Mouse (Mus musculus) kidney, postnatal 0 days (tissue): ENCODE measurements around the gene Adamtsl2. TPM values are rescaled to one million over a fixed set of nuclear protein-coding genes. Genes with fewer than 3 reads are reported as not detected.

ENCODE experiments used
- ATAC-seq: fragments of 200-750 bp; cut with Nextera tagmentation; replicated peaks from 2 replicates; pipeline ENCODE4 v1.8.0; 2017; ENCODE audit warnings: low read depth, moderate number of reproducible peaks, moderate TSS enrichment, moderate library complexity; ENCODE audit not compliant: low FRiP score
- DNase-seq: peaks from one replicate; pipeline ENCODE4 v3.0.0-alpha.2; 2016; ENCODE audit warnings: low spot score
- H3K27ac ChIP-seq: fragments of 300-500 bp; sonication (generic); 2 replicates; pipeline ENCODE4 v1.5.1; 2014; ENCODE audit warnings: mild to moderate bottlenecking
- H3K27me3 ChIP-seq: fragments of 300-500 bp; sonication (generic); 2 replicates; pipeline ENCODE4 v1.6.1; 2014; ENCODE audit warnings: low read length, mixed read lengths; ENCODE audit not compliant: insufficient read depth
- H3K36me3 ChIP-seq: fragments of 300-500 bp; sonication (generic); 2 replicates; pipeline ENCODE4 v1.6.1; 2014; ENCODE audit warnings: low read length, mixed read lengths; ENCODE audit not compliant: insufficient read depth
- H3K4me1 ChIP-seq: fragments of 300-500 bp; sonication (generic); replicated peaks from 2 replicates; pipeline ENCODE4 v1.6.1; 2014; ENCODE audit warnings: antibody characterized with exemption, low read length, mixed read lengths; ENCODE audit not compliant: insufficient read depth
- H3K4me2 ChIP-seq: fragments of 300-500 bp; sonication (generic); 2 replicates; pipeline ENCODE4 v1.6.1; 2014; ENCODE audit warnings: mild to moderate bottlenecking, low read length, moderate library complexity, mixed read lengths
- H3K4me3 ChIP-seq: fragments of 300-500 bp; sonication (generic); replicated peaks from 2 replicates; pipeline ENCODE4 v1.5.1; 2014; ENCODE audit warnings: low read depth, low read length
- H3K9ac ChIP-seq: fragments of 300-500 bp; sonication (generic); 2 replicates; pipeline ENCODE4 v1.6.1; 2014; ENCODE audit warnings: low read depth, low read length
- H3K9me3 ChIP-seq: fragments of 300-500 bp; sonication (generic); replicated peaks from 2 replicates; pipeline ENCODE4 v1.6.1; 2016; ENCODE audit warnings: low read length, inconsistent platforms, mixed read lengths
- CTCF ChIP-seq: IDR thresholded peaks from 2 replicates; pipeline ENCODE4 v1.5.1; 2016; ENCODE audit warnings: antibody characterized with exemption, low read depth, mild to moderate bottlenecking, moderate library complexity
- WGBS: fragments of 180-500 bp; shearing (Covaris S2); extraction: QIAGEN DNeasy Blood & Tissue Kit; methylation state at CpG from one replicate; pipeline ENCODE4 v1.1.7; 2014; 5-methylcytosine and 5-hydroxymethylcytosine counted together
- polyA plus RNA-seq: library from polyadenylated mRNA; unstranded; fragments of >200 nt; fragmentation: Nextera tagmentation; extraction: Ambion mirVana; gene quantifications from 2 replicates; pipeline ENCODE4 v1.2.1, GENCODE M21; 2015

Adamtsl2 gene
- polyA plus RNA-seq, 1 experiment from 2014 or later, result 0.83 TPM

GRCm38 (mm10) chr2:27058251-27058650 is 20.9 kb upstream of the Adamtsl2 start:
- Histone ChIP-seq H3K4me1 (no peaks in the 10 kb centered on the region), H3K4me2 (no peak overlapping the region), H3K27me3 (no peaks in the 10 kb centered on the region), H3K9me3 (no peaks in the 10 kb centered on the region), H3K27ac (no peak overlapping the region), H3K9ac (no peak overlapping the region), H3K4me3 (no peak overlapping the region), H3K36me3 (no peaks in the 10 kb centered on the region)
- no peak for DNase-seq
- ATAC-seq, result no peak
- WGBS, result 26% methylated on average over 4 of the region's 4 CpGs
- no peak for TF ChIP-seq CTCF

- no peaks in the 10 kb centered on the region for H3K36me3 ChIP-seq
- 11% methylated on average over 12 of the region's 12 CpGs for WGBS
- no peaks in the 10 kb centered on the region for H3K9me3 ChIP-seq
- H3K27me3 ChIP-seq, result no peaks in the 10 kb centered on the region
- no peak overlapping the region for H3K4me2 ChIP-seq
- no peak overlapping the region for H3K9ac ChIP-seq
- H3K4me1 ChIP-seq, result no peaks in the 10 kb centered on the region
- H3K4me3 ChIP-seq, result no peak overlapping the region
- no peak for TF ChIP-seq CTCF
- no peak for DNase-seq
- ATAC-seq, result no peak
- H3K27ac ChIP-seq, result no peak overlapping the region
Measured at GRCm38 (mm10) chr2:27058751-27059150, 20.4 kb upstream of the Adamtsl2 start.

GRCm38 (mm10) chr2:27059187-27059586 is 20.0 kb upstream of the Adamtsl2 start:
- no peak for TF ChIP-seq CTCF
- no peaks in the 10 kb centered on the region for H3K36me3 ChIP-seq
- no peaks in the 10 kb centered on the region for H3K27me3 ChIP-seq
- no peak overlapping the region for H3K9ac ChIP-seq
- no peaks in the 10 kb centered on the region for H3K4me1 ChIP-seq
- 63% methylated on average over 9 of the region's 9 CpGs for WGBS
- DNase-seq, result no peak
- no peak for ATAC-seq
- H3K27ac ChIP-seq, result no peak overlapping the region
- no peak overlapping the region for H3K4me2 ChIP-seq
- H3K4me3 ChIP-seq, result no peak overlapping the region
- H3K9me3 ChIP-seq, result no peaks in the 10 kb centered on the region

DNA sequence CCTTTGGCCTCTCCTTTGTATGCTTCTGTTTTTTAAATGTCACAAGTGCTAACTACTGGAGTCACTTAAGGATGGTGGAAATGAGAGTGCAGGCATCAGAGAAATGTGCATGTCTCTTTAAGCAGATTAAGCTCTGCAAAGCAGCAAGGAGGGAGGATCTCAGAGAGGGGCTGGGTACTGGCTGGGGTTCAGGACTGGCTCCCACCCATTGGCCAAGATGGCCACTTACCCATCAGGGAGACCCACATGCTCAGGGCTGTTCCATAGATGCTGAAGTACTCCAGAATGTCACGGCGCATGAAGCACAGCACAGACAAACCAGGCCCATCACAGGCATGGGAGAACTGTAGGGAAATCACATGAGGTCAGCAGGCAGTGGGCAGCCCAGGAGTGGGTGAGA is 12.1 kb upstream of the Adamtsl2 start:
- no peaks in the 10 kb centered on the region for H3K9me3 ChIP-seq
- H3K27me3 ChIP-seq, result no peaks in the 10 kb centered on the region
- H3K9ac ChIP-seq, result no peak overlapping the region
- no peaks in the 10 kb centered on the region for H3K4me1 ChIP-seq
- H3K27ac ChIP-seq, result no peak overlapping the region
- H3K36me3 ChIP-seq, result no peaks in the 10 kb centered on the region
- TF ChIP-seq CTCF, result no peak
- H3K4me2 ChIP-seq, result no peak overlapping the region
- ATAC-seq (no peak), DNase-seq (no peak)
- no peak overlapping the region for H3K4me3 ChIP-seq
- 95% methylated on average over 2 of the region's 2 CpGs for WGBS

- H3K36me3 ChIP-seq, result no peaks in the 10 kb centered on the region
- TF ChIP-seq CTCF, result no peak
- H3K27ac ChIP-seq, result no peak overlapping the region
- H3K4me1 ChIP-seq, result no peaks in the 10 kb centered on the region
- no peak overlapping the region for H3K9ac ChIP-seq
- H3K4me3 ChIP-seq, result no peak overlapping the region
- no peaks in the 10 kb centered on the region for H3K9me3 ChIP-seq
- H3K4me2 ChIP-seq, result no peak overlapping the region
- WGBS, result 46% methylated on average over 2 of the region's 2 CpGs
- DNase-seq (no peak), ATAC-seq (no peak)
- no peaks in the 10 kb centered on the region for H3K27me3 ChIP-seq
Measured at GRCm38 (mm10) chr2:27067996-27068395, 11.2 kb upstream of the Adamtsl2 start.

DNA sequence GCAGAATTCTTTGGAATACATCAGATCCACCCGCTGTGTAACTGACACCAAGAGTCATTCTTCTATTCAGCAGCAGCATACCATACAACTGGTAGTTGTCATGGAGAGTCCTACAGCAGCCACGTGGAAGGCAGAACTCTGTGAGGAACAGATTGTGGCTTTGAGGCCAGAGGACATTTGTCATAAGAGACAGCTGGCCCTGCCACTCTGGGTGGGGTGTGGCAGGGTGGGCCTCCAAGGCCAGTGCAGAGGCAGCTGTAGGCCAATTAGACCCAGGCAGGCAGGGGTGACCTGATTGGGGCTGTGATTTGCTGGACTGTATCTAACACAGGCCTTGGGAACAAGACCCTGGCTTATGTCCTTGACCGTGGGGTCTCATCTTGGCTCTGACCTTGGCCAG is 9.5 kb upstream of the Adamtsl2 start:
- no peaks in the 10 kb centered on the region for H3K9me3 ChIP-seq
- no peak overlapping the region for H3K4me2 ChIP-seq
- no peaks in the 10 kb centered on the region for H3K27me3 ChIP-seq
- DNase-seq (no peak), ATAC-seq (no peak)
- H3K4me3 ChIP-seq, result no peak overlapping the region
- no peak overlapping the region for H3K9ac ChIP-seq
- TF ChIP-seq CTCF, result no peak
- 57% methylated on average over 3 of the region's 3 CpGs for WGBS
- no peaks in the 10 kb centered on the region for H3K4me1 ChIP-seq
- no peak overlapping the region for H3K27ac ChIP-seq
- no peaks in the 10 kb centered on the region for H3K36me3 ChIP-seq

DNA sequence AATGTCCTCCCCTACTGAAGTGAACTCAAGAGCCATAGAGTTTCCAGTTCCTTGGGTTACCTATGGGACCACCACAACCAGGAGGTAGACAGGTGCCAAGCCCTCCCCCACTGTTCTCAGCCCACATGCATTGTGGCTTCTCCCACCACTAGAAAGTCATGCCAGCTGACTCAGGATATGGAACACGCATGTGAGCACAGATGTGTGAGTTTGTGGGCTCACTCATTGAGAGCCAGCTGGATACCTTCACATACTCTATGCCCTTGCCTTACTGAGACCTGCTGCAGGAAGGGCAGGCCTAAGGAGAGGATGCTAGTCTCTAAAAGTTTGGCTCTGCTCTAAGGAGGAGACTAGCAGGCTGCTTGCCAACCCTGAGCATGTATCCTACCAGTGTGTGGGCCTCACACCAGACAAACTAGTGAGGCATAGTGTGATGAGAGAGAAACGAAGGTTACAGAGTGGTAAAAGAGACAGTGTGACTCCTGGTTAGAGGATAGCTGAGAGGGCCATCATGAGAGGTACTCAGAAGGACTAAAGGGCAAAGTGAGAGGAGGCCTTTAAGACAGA is 8.8 kb upstream of the Adamtsl2 start:
- DNase-seq (no peak), ATAC-seq (no peak)
- Histone ChIP-seq H3K9ac (no peak overlapping the region), H3K9me3 (no peaks in the 10 kb centered on the region), H3K27ac (no peak overlapping the region), H3K27me3 (no peaks in the 10 kb centered on the region), H3K4me2 (no peak overlapping the region), H3K4me3 (no peak overlapping the region), H3K4me1 (0 out of 2 replicates have a peak, but pooled peaks cover 5% of the 10 kb centered on the region), H3K36me3 (no peaks in the 10 kb centered on the region)
- 85% methylated on average over 2 of the region's 2 CpGs for WGBS
- TF ChIP-seq CTCF, result no peak
